Mouse (Mus musculus) R1 (cell line): ENCODE measurements around the gene Pigk.
"Not testable (repeated sequence)": the region's sequence is repeated elsewhere in the genome, so short reads cannot be mapped to it uniquely, and the experiment has no call there.

ENCODE experiments used
- DNase-seq: peaks from one replicate; pipeline ENCODE4 v3.0.0-alpha.2; 2018; ENCODE audit warnings: low read depth, low spot score

Pigk gene

DNA sequence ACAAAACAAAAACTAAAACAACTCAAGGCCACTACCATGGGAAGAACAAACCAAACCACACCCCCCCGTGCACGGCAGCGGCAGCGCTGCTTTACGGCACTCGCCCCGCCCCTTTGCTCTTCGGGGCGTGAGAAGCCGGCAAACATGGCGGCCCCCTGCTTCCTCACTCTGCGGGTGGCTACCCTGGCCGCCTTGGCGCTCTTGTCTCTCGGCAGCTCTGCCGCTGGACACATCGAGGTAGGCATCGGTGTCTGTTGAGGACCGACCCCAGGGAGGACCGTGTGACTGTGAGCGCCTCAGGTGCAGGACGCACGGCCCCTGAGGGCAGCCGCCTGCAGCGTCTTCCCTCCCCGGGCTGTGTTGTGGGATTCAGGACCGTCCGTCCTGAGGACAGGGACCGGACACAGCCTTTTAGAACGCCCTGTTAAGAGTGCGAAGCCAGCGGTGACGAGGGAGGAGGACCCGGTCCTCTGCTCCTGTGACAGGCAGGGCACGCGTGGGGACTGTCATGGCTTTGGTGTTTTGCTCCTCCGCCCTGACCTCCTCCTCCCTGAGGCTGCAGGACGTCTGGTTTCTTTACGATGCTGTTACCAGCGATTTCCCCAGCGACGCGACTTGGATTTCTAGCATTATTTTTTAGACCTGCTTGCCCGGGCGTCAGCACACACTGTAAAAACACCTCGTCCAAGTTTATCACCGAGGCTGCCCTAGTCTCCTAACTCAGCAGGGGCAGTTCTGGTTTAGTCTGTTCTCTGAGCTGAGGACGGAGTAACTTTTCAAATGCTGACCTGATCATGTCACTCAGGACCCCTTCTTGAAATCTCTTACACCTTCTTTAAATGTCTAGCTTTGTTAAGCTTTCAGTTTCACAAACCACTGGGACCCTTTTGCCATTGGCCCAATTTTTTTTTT is at the start of gene Pigk:
Gene Pigk, plus strand, starts transcription at position 110 of the 912 bp plus-strand sequence.
- peak; percentile 89 for DNase-seq

DNA sequence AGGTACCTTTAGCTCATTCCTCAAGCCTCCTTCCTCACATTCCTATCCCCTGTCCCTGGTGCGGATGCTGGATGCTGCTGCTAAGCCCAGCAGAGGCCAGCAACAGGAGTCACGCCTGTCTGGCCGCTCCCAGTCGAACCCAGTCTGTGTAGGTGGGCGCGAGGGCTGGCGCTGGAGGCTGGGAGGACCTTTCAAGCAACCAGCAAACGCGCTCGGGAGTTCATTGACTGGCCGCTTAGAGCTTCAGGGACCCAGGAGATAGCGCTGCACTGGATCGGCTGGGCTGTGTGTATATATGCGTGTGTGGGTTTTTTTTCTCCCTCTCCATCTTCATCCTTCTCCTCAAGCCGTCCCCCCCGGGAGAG is 46.9 kb upstream of the Pigk start:
- peak; percentile 34 for DNase-seq

DNA sequence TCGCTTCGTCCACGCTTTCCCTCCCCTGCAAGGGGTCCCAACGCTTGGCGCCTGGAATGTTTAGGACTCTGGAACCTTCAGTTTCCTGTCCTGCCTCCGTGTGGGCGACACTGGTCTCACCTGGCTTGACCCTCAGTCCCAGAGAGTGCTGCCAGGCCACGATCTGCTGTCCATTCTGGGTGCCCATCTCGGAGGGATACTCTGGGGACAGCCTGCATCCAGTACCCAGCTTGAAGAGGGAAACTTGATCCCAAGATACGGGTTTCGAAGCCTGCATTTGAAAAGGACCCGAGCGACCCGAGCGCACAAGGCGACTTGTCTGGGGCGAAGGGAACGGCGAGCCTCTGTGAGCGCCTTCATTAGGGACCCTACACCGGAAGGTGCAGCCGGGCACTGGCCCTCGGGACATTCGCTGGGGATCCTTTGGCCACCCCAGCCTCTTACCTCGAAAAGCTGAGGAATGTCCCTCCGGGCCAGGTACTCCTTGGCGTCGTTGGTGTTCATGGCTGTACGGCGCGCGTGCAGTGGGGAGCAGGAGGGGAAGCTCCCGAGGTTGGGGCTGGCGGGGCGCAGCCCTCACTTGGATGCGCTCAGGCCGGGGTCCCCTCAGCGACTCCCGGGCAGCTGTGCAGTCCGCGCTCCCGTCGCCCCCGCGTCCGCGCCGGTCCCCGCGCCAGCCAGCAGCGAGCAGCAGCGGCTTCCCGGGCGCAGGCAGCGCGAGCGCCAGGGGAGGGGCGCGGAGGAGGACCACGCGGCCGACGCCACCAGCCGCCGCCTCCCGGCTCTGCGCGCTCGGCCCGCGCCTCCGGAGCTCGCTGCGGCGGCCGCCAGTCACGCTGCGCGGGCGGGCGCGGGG is 46.3 kb upstream of the Pigk start:
- peak; percentile 46 for DNase-seq

DNA sequence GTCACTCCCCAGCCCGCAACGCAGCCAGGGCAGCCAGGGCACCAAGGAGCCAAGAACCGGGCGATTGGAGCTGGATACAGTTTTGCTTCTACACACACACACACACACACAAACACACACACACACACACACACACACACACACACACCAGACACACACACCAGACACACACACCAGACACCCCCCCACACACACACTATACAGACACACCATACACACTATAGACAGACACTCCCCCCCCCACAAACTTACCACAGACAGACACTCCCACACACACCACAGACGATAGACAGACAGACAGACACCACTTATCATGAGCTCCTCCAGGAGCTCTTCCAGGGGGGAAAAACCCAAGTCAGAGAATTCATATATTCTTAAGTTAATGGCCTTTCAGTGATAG is 45.7 kb upstream of the Pigk start, which contains the start of gene Ak5:
Gene Ak5, minus strand, starts transcription at position 122 of the 400 bp plus-strand sequence.
- no peak for DNase-seq

DNA sequence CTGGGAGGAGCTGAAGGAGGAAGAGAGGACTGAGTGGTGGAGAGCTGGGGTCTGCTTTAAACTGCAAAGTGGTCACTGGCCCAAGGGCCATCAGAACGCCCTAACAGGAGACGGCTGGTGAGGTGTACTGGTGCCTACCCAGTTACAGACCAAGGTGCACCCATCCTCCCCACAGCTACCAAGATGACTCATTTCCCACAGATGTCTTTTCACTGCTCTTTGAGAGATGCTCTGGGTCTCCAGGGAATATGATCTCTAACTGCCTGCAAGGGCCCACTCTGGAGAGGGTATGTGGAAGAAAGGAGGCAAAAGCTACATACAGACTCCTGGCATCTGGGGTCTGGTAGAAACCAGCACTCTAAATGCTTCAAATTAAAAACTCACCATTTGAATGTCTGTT is 45.1 kb upstream of the Pigk start:
- no peak for DNase-seq

DNA sequence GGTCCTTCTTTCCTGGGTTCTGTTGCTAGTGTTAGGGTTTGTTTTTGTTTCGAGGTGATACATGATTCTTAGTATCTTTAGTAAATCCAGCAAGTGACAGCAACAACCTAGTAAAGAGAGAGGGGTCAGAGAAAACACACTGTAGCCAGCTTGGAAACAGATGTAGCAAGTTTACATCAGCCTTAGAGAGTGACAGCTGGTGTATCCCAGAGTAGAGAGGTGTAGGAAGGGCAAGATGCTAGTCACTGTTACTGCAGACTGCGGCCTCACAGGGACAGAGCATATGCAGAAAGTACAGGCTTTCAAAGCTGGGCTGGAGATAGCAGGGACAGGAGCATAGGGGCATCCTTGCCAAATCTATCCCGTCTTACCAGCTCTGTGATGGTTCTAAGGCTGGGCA is 44.1 kb upstream of the Pigk start:
- no peak for DNase-seq

DNA sequence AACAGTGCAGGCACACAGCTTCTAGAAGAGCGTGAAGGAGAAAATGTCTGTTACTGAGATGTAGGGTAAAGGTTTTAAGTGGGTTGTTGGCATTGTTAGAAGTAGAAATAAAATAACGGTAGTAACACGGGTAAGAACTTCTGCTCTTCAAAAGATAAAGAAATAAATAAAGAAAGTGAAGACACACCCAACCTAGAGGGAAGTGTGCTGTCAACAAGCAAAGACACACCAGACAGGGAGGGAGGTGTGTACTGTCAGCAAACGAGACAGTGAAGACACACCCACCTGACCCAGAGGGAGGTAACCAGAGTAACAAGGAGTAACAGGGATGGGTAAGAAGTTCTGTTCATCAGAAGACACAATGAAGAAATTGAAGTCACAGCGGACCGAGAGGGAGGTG is 39.2 kb upstream of the Pigk start:
- DNase-seq = no peak

DNA sequence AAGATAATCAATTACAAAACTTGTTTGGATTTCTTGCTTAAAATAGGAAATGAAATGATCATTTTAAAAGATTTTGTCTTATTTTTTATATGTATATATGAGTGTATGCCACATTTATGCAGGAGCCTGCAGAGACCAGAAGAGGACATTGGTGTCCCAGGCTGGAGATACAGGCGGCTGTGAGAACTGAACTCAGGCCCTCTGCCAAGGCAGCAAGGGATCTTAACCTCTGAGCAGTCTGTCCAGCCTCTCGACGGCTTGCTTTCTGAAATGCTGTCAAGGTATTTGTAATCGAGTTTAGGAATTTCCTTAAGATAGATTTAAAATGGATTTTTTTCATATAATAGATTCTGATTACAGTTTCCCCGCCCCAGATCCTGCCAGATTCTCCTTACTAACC is 25.4 kb upstream of the Pigk start:
- DNase-seq = no peak

DNA sequence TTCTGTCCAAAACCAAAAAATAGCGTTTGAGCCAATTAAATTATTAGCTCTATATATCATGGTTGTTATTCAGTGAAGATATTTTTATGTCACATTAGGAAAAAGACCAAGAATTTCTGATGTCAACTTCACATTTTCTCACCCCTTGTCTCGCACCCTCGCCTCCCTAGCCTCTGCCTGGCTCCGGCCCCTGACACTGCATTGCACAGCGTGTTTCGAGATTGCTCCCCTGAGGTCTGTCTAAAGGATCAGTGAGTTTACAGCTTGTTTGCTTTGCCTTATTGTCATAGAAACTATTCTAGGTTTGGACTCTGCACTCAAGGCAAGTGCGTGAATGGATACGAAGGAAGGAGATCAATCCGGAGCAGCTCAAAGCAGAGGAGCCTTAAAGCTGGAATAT is 24.8 kb upstream of the Pigk start:
- DNase-seq = no peak

DNA sequence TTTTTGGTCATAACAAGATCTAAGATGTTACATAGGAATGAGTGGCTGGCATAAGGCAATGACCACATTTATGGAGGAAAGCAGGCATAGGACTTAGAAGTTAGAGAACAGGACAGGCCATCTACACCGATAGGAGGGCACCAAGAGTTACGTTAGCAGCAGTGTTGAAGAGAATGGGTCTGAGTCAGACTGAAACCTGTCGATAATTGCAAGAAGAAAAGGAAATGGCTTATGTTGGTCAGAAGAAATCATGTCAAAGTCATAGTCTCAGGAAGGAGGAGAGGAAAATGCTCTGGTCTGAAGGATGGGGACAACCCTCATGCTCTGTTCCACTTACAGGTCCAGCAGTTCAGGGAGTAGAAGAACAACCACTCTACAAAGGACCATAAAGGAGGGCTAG is 18.9 kb upstream of the Pigk start:
- DNase-seq = no peak

DNA sequence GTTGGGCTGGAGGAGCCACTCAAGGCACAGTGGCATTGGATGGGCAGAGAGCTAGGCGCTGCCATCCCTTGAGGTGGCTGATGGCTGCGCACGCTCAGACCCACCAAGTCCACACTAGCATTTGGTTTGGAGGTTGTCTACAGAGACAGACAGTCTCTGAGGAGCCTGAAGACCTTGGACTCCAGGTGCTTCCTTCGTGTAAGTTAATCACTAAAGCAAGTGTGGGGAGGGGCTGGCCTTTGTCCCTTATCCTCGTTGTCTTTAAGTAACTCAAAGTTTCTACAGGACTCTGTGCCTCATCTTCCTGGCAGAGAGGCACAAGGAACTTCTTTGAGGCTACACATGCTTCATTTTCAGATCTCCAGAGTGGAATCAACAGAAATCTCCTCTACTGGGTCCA is 15.9 kb upstream of the Pigk start:
- no peak for DNase-seq

DNA sequence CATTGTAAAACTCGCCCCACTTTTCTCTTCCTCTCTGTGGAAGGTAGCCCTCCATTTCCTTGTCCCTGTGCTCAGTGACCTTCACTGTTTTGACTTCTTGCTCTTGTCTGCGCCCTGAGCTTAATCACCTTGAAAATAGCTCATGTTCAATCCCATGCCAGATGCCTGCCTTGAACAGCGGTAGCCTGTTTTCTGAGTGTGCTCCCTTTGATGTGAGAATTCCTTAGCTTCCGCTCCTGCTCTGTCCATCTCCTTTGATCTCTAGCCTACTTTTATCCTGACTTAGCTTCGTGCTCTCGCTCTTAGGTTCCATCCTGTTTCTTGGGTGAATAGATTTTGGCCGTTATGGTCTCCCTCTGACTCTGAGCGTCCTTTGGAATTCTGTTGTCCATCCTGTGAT is 14.6 kb upstream of the Pigk start:
- DNase-seq = peak; percentile 50

DNA sequence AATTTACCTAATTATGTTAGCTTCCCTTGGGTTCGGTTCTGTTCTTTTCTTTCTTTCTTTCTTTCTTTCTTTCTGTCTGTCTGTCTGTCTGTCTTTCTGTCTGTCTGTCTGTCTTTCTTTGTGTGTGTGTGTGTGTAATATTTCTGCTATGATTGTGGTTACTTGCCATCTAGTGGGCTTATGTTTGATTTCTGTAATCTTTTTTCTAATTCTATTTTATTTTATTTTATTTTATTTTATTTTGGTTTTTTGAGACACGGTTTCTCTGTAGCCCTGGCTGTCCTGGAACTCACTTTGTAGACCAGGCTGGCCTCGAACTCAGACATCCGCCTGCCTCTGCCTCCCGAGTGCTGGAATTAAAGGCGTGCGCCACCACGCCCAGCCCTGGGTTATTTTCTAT is 12.4 kb upstream of the Pigk start:
- DNase-seq = not testable (repeated sequence)

DNA sequence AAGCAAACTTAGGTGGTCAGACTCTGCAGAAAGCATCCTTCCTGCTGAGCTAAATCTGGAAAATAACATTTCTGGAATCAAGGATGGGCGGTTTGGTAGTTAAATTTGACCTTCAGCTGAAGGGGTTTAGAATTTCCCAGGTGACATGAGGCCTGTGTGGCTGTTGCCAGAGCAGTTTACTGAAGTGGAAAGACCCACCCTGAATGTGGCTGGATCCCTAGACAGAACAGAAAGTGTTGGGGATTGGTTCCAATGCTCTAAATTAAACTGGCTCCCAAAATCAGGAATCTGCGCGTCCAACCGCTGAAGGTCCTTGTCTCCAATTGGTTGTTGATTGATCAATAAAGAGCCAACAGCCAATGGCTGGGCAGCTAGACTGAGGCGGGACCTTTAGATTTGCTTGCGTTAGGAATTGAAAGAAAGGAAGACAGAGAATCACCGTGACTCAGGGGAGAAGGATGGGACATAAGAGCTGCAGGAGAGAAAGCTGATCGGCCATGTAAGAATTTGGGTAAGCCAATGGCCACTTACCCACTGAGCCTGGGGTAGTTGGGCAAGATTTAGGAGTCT is 11.5 kb upstream of the Pigk start:
- peak; percentile 91 for DNase-seq

DNA sequence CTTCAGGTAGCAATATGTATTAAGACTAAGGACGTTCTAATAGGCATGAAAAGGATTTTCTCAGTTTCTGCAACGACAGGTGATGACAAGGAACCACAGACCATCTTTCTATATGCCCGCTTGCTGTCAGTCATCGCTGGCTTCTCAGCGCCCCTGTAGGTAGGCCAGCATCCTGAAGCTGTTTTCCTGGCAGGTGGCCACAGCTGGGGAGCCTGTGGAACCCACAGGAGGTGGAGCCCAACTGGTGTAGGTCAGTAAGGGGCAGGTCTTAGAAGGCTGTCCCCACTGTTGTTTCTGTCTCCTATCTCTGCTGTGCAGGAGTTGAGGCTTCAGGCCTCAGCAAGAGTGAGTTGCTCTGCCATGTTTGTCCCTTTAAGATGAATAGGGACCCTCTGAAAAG is 8.1 kb upstream of the Pigk start:
- no peak for DNase-seq

DNA sequence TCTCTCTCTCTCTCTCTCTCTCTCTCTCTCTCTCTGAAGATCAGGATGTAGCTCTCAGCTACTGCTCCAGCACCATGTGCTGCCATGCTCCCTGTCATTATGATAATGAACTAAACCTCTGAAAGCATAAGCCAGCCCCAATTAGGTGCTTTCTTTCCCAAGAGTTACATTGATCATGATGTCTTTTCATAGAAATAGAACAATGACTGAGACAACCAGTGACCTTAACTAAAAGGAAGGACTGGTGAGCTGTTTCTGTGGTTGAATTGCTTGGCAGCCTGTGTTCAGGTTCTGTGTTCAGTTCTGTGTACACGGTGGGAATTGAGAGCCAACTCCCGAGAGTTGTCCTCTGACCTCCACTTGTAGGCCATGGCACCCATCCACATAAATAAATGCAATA is 7.0 kb upstream of the Pigk start:
- no peak for DNase-seq

DNA sequence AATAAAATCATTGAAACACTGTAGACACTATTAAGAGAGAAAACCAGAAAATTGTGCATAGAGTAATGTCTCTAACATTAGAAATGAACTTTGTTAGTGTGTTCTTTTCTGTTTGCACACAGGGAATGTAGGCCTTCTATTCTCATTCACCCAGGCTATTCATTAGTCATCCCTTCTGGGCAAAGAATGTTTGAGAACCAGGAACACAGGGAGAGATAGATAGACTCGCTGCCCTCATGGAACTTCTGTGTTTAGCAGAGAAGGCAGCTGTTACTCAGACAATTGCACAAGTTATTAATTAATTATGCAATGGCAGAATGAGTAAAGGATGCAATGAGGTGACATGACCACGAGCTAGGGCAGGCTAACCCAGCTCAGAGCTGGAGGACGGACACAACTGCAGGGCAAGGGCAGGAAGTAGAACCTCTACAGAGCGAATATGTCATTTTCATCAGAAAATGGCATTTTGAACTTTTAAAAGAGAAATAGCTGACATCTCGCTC is 6.5 kb upstream of the Pigk start:
- no peak for DNase-seq

DNA sequence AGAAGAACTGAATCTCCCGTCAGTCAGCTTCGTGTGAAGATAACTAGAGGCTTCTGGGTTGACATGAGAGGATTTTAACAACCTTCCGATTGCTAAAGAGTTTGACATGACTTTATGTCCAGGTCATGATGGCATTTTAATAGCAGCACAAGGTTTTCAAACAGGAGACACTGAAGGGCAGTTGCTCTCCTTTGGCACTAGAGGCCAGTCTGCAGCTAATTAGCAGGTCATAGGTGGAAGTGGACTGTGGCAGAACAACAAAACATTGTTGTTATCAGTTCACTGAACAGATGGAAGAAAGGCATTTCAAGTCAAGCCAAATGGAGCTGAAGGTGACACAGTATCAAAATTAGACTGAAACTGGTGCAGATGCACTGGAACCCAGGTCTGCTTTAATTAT is 4.0 kb upstream of the Pigk start:
- no peak for DNase-seq

DNA sequence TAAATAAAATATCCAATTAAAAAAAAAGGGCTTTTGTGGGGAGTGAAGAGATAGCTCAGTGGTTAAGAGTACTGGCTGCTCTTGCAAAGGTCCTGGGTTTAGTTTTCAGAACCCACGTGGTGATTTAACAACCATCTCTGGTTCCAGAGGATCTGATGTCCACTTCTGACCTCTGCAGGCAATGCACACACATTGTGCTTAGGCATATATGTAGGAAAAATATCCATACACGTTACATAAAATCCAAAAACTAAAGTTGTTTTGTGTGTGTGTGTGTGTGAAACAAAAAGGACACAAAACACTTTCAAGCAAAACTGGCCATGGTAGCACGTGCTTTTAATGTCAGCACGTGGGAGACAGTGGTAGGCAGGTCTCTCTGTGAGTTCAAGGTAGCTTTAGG is 943 bp upstream of the Pigk start:
- no peak for DNase-seq

DNA sequence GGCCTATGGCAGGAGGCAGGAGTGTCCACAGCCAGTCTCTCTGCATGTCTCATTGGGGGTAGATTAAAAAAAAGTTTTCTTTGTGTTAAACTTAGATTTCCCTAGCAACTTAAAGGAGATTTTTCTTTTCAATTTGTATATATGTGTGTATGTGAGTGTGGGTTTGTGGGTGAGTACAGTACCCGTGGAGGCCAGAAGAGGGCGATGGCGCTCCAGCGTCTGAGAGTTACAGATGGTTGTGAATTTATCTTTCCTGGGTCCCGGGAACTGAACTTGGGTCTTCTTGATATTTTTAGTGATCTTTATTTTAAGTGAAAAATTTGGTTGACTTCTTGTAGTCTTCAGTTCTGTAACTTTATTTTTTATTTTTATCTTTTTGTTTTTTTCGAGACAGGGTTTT is 7.4 kb downstream of the Pigk start:
- DNase-seq = peak; percentile 36

DNA sequence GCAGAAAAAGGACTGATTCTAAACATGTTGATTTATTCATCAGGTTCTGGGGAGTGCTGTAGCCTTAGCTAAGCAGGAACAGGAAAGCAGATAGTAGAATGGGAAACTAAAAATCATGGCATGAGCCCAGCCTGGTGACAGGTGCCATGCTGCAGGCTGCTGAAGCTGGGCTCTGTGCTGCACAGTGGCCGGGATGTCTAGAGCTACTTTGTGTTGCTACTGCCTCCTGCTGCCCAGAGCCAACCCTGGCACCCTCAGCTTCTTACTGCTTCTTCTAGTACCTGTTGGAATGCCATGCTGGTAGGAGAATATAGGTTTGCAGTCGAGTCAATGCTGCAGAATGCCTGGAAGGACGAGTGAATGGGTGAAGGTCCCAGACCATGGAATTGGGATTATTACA is 8.9 kb downstream of the Pigk start:
- DNase-seq = no peak

DNA sequence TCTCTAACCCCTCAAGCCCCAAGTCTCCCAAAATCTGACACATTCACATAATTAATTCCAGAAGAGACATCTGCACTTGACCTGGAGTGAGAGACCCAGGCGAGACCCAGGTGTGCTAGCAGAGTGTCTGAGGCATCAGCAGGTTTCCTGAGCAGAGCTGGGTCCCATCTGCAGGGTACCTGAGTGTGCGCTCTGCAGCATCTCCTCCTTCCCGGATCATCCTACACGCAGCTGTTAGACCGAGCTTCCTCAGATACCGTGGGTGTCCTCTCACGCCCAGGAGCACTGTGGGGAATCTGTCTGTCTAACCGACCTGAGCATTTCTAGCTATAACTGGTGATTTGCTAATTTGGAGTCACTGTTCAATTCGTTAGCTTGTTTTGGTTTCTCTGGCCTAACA is 10.5 kb downstream of the Pigk start:
- DNase-seq = no peak
